Mouse (Mus musculus) heart, embryonic 10.5 days (tissue): Measurements from ENCODE around the gene Ncaph. TPM values are rescaled to one million over a fixed set of nuclear protein-coding genes. Genes with fewer than 3 reads are reported as not detected.

Experiments used
- DNase-seq: peaks from one replicate; pipeline ENCODE4 v3.0.0-alpha.2; 2017; ENCODE audit warnings: low spot score
- H3K27ac ChIP-seq: fragments of 300-500 bp; sonication (generic); 2 replicates; pipeline ENCODE4 v1.5.1; 2016; ENCODE audit warnings: mild to moderate bottlenecking
- H3K27me3 ChIP-seq: fragments of 300-500 bp; sonication (generic); 2 replicates; pipeline ENCODE4 v1.6.1; 2016; ENCODE audit warnings: mild to moderate bottlenecking; ENCODE audit not compliant: poor library complexity, insufficient read depth, severe bottlenecking
- H3K36me3 ChIP-seq: fragments of 300-500 bp; sonication (generic); 2 replicates; pipeline ENCODE4 v1.6.1; 2016; ENCODE audit warnings: mild to moderate bottlenecking, moderate library complexity
- H3K4me1 ChIP-seq: fragments of 300-500 bp; sonication (generic); 2 replicates; pipeline ENCODE4 v1.6.1; 2016; ENCODE audit warnings: mild to moderate bottlenecking
- H3K4me3 ChIP-seq: fragments of 300-500 bp; sonication (generic); 2 replicates; pipeline ENCODE4 v1.5.1; 2016; ENCODE audit warnings: mild to moderate bottlenecking, moderate library complexity
- H3K9me3 ChIP-seq: fragments of 300-500 bp; sonication (generic); 2 replicates; pipeline ENCODE4 v1.6.1; 2016; ENCODE audit warnings: mild to moderate bottlenecking, moderate library complexity
- WGBS: fragments of 180-500 bp; shearing (Covaris S2); methylation state at CpG from one replicate; pipeline ENCODE4 v1.1.7; 2016; 5-methylcytosine and 5-hydroxymethylcytosine counted together
- polyA plus RNA-seq: library from polyadenylated mRNA; unstranded; fragments of >200 nt; fragmentation: Nextera tagmentation; extraction: Ambion mirVana; gene quantifications from 2 replicates; pipeline ENCODE4 v1.2.1, GENCODE M21; 2016

The Ncaph gene
- polyA plus RNA-seq, 1 experiment from 2014 or later: 76.9 TPM

DNA sequence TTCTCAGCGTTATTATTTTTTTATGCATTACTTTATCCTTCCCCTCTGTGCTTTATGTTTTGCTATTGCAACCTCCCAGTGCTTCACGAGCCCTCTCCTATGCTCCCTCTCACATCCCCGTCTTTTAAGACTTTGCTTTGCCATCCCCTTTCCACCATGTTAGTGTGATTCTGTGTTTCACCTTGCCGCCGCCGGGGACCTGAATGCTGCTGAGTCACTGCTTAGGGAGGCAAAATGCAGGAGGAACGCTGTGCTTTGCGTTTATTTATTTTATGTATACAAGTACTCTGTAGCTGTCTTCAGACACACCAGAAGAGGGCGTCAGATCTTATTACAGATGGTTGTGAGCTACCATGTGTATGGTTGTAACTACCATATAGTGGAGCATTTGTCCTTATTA, 56.1 kb downstream of the Ncaph start:
- Histone ChIP-seq H3K36me3 (peaks cover 6% of the 10 kb centered on the region; the same call in 1 of the 2 replicates), H3K9me3 (no peaks in the 10 kb centered on the region), H3K4me3 (no peak overlapping the region), H3K27me3 (no peaks in the 10 kb centered on the region), H3K27ac (no peak overlapping the region), H3K4me1 (no peaks in the 10 kb centered on the region)
- WGBS: 66% methylated on average over 9 of the region's 9 CpGs
- DNase-seq: no peak

DNA sequence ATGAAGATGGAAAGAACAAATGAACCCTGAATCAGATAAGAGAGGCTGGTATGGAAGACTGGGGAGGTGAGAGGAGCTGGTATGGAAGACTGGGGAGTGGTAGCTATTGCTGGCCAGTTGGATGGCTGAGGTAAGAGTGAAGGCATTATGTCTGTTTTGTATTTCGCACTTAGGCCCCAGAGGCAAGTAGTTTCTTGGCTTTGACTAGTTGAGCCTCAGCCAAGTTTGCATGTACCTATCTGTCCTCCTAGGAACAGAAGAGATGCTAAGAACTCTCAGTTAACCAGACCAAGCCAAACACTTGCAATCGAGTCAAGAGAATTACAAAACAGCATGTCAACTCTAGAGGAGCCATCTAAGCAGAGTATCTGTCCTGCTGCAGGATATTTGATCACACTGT, 59.6 kb downstream of the Ncaph start:
- Histone ChIP-seq H3K4me3 (no peak overlapping the region), H3K27ac (no peak overlapping the region), H3K9me3 (no peaks in the 10 kb centered on the region), H3K36me3 (no peaks in the 10 kb centered on the region), H3K4me1 (peaks cover 7% of the 10 kb centered on the region; the same call in 1 of the 2 replicates), H3K27me3 (no peaks in the 10 kb centered on the region)
- 88% methylated on average over 2 of the region's 2 CpGs for WGBS
- no peak for DNase-seq

DNA sequence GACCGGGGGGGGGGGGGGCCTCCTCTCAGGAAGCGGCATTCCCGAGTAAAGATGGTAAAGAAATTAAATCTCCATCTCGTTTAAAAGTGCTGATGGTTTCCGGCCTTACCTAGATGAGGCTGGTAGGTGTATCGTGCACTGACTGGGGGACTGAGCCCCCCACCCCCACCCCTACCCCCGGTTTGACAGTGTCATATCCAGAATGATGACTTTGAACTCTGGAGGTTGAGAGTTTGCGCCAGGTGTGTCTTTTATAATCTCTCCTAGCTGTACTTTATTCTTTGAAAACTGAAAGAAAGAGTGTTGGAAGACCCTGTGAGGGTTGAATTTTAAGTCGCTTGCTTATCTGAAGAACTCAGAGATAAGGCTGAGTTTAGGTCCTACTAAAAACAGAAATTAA, 62.9 kb downstream of the Ncaph start:
- Histone ChIP-seq H3K4me1 (peaks cover 7% of the 10 kb centered on the region; the same call in 1 of the 2 replicates), H3K27ac (peak overlapping the region; percentile 90), H3K27me3 (no peaks in the 10 kb centered on the region), H3K4me3 (peak overlapping the region; percentile 76), H3K36me3 (peaks cover 12% of the 10 kb centered on the region; the same call in 1 of the 2 replicates), H3K9me3 (no peaks in the 10 kb centered on the region)
- no peak for DNase-seq
- 8% methylated on average over 9 of the region's 9 CpGs for WGBS

DNA sequence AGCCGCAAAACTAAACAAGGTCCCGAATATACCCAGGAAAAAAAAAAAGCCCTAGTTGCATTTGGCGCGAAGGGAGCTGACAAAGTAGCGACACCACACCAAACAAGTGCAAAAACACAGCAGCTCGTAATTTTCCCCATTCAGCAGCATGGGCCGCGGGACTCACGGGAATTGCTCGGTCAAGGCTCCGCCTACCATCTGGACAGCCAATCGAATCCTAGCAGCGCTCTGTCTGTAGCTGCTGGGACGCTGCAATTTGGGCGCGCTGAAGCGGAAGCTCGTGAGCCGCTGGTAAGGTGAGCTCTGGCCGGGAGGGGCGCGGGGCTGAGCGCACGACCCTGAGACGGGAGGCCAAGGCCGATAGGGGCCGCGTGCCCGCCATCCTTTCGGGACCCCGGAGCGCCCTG, 63.3 kb downstream of the Ncaph start, which contains the start of gene Blvra:
Blvra (plus strand) TSS at position 231 of the 407 bp plus-strand sequence.
- Histone ChIP-seq H3K27ac (peak within 1 kb of the TSS; percentile 90), H3K36me3 (peaks cover 15% of the 10 kb centered on the region; the same call in 1 of the 2 replicates), H3K9me3 (no peaks in the 10 kb centered on the region), H3K27me3 (no peaks in the 10 kb centered on the region), H3K4me1 (peaks cover 7% of the 10 kb centered on the region; the same call in 1 of the 2 replicates), H3K4me3 (peak within 1 kb of the TSS; percentile 76)
- DNase-seq: peak; percentile 97
- under 1% methylated on average over 32 of the region's 32 CpGs for WGBS

DNA sequence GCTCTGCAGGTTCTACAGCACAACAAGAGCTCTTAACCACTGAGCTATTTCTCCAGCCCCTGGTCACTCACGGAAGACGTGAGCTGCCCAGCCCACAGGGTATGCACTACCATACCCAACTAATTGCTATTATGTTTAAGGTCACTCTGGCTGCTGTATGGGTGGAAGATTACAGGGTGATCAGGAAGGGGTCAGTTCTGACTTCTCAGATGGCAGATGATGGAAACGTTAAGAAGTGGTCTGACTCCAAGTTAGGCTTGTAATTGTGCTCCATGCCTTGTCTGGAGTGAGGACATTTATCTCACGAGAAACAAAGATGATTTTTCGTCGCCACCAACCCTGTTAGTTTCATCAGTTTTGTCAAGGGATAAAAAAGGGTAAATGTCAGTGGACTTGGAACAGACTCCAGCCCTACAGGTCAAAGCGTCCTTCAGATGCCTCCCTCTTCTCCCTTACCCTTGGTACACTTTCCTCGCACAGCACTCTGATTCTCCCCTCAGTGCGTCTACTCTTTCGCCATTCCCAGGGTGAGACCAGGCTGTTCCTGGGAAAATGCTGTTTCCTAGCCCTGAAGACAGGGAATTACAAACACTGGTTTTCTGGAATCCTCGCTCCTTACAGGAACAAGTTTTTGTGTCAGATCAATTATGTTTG, 63.8 kb downstream of the Ncaph start:
- Histone ChIP-seq H3K27me3 (no peaks in the 10 kb centered on the region), H3K4me3 (peak overlapping the region; percentile 76), H3K27ac (peak overlapping the region; percentile 90), H3K36me3 (peaks cover 15% of the 10 kb centered on the region; the same call in 1 of the 2 replicates), H3K4me1 (peaks cover 7% of the 10 kb centered on the region; the same call in 1 of the 2 replicates), H3K9me3 (no peaks in the 10 kb centered on the region)
- no peak for DNase-seq
- WGBS: 14% methylated on average over 11 of the region's 11 CpGs

DNA sequence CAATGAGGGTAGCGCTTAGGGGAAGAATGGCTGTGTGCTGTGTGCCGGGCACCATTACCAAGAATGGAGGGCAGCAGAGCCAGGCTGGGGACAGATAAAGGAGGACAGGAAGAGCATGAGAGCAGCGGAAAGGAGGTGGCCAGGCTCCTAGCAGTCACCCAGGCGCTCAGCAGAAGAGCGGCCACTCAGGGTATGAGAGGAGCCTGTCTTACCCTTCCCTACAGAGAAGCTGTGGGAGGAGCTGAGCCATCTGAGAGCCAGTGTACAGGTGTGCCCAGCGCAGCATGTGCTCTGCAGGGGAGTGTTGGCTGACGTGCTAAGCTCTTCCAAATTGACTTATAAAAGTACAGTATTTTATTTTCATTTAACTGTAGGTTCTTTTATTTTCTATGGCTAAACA, 64.9 kb downstream of the Ncaph start:
- no peaks in the 10 kb centered on the region for H3K27me3 ChIP-seq
- H3K27ac ChIP-seq: no peak overlapping the region
- DNase-seq: no peak
- H3K9me3 ChIP-seq: no peaks in the 10 kb centered on the region
- H3K36me3 ChIP-seq: peaks cover 18% of the 10 kb centered on the region; the same call in 1 of the 2 replicates
- no peak overlapping the region for H3K4me3 ChIP-seq
- H3K4me1 ChIP-seq: peaks cover 7% of the 10 kb centered on the region; the same call in 1 of the 2 replicates
- 71% methylated on average over 7 of the region's 7 CpGs for WGBS

DNA sequence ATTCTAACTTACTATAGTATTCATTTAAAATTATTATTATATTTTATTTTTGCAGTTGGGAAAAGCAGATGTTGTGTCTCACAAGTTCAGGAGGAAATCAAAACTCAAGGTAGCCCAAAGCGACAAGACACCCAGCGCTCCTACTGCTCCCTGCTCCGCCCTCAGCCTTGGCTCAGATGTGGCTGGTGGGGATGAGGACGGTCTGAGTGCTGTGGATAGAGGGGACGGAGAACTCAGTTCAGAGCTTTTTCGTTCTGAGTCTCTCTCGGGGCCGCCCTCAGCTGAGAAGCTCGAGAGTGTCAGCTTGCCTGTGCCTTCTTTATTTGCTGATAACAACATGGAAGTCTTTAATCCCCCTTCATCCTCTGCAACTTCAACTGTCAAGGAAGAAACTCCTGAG, 72.3 kb downstream of the Ncaph start:
- Histone ChIP-seq H3K9me3 (no peaks in the 10 kb centered on the region), H3K36me3 (peaks cover 67% of the 10 kb centered on the region), H3K27ac (no peak overlapping the region), H3K4me1 (no peaks in the 10 kb centered on the region), H3K27me3 (no peaks in the 10 kb centered on the region), H3K4me3 (no peak overlapping the region)
- DNase-seq: no peak
- WGBS: 86% methylated on average over 9 of the region's 9 CpGs

Other genes with a start within 250 kb of the Ncaph start
- gene Sppl2a, start 200.7 kb downstream of the Ncaph start, polyA plus RNA-seq: 28.6 and 33.6 TPM in 2 replicates
- gene Ap4e1, start 125.2 kb downstream of the Ncaph start, polyA plus RNA-seq: 11.3 and 12.5 TPM in 2 replicates
- 36.0 and 40.9 TPM in 2 replicates for gene Blvra, start 63.3 kb downstream of the Ncaph start, polyA plus RNA-seq
- gene Itpripl1, start 9.5 kb upstream of the Ncaph start, polyA plus RNA-seq: 12.4 and 13.1 TPM in 2 replicates
- 2.0 TPM in 2 replicates for gene 1810024B03Rik, start 74.3 kb upstream of the Ncaph start, polyA plus RNA-seq
- 61.8 and 64.4 TPM in 2 replicates for gene Snrnp200, start 74.4 kb upstream of the Ncaph start, polyA plus RNA-seq
- 58.3 and 61.1 TPM in 2 replicates for gene Ciao1, start 113.9 kb upstream of the Ncaph start, polyA plus RNA-seq
- gene Tmem127, start 114.0 kb upstream of the Ncaph start, polyA plus RNA-seq: 22.1 and 23.1 TPM in 2 replicates
- 97.1 and 110 TPM in 2 replicates for gene Stard7, start 136.3 kb upstream of the Ncaph start, polyA plus RNA-seq
- gene Dusp2, start 202.2 kb upstream of the Ncaph start, polyA plus RNA-seq: 14.1 and 15.7 TPM in 2 replicates
- gene Astl, start 204.7 kb upstream of the Ncaph start, polyA plus RNA-seq: 0.08 TPM in 1 of 2 replicates, not detected in the other
- gene Adra2b, start 229.3 kb upstream of the Ncaph start, polyA plus RNA-seq: 9.2 and 10.1 TPM in 2 replicates